Mouse (Mus musculus) left cerebral cortex, adult 8-10 months (tissue): ENCODE measurements around the gene Sik3. TPM values are rescaled to one million over a fixed set of nuclear protein-coding genes. Genes with fewer than 3 reads are reported as not detected.

Source experiments
- DNase-seq, 2 experiments: peaks; one replicate each; pipeline ENCODE4 v3.0.0; 2022; ENCODE audit warnings: low spot score in 2 of 2
- total RNA-seq, 4 experiments: library from RNA; stranded (reverse); gene quantifications; 2 replicates each; pipeline ENCODE4 v1.2.4; 2022

Gene Sik3
- total RNA-seq, 4 experiments from 2014 or later: 128 to 145 (median 136) TPM

- DNase-seq: no peak
Observed at GRCm38 (mm10) chr9:46186387-46186786, 173.8 kb downstream of the Sik3 start.

- DNase-seq: no peak
Observed at GRCm38 (mm10) chr9:46188370-46188769, 175.8 kb downstream of the Sik3 start.

- no peak for DNase-seq
Observed at GRCm38 (mm10) chr9:46188956-46189355, 176.3 kb downstream of the Sik3 start.

GRCm38 (mm10) chr9:46189381-46189780 lies 176.8 kb downstream of the Sik3 start:
- no peak for DNase-seq

GRCm38 (mm10) chr9:46191234-46191633 lies 178.6 kb downstream of the Sik3 start:
- DNase-seq: no peak

DNA sequence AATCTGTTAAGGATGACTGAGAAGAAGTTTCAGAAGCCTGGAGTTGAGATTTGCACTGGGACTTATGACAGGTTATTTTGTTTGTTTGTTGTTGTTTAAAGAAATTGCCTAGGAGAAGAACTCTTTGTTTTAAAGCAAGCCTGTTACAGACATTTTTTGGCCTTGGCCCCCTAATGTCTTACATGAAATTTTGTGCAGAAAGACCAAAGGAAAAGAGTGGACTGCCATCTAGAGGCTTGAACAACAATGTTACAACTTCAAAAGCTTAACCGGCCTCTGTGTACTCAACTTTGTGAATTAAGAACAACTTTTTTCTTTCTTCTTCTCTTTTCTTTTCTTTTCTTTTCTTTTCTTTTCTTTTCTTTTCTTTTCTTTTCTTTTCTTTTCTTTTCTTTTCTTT lies 179.0 kb downstream of the Sik3 start:
- no peak for DNase-seq

DNA sequence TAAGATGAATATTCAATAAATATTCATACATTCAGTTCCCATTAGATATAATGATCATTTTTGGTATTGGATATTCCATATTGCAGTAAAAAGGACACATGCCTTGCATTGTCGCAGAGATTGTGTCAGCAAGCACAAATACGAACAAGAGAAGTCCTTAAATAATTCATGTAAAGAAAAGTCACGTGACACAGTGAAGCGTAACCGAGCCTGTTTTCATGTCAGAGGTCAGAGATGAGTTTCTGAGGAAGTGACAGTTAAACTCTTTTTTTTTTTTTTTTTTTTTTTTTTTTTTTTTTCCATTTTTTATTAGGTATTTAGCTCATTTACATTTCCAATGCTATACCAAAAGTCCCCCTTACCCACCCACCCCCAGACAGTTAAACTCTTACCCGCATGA lies 180.0 kb downstream of the Sik3 start:
- no peak for DNase-seq

DNA sequence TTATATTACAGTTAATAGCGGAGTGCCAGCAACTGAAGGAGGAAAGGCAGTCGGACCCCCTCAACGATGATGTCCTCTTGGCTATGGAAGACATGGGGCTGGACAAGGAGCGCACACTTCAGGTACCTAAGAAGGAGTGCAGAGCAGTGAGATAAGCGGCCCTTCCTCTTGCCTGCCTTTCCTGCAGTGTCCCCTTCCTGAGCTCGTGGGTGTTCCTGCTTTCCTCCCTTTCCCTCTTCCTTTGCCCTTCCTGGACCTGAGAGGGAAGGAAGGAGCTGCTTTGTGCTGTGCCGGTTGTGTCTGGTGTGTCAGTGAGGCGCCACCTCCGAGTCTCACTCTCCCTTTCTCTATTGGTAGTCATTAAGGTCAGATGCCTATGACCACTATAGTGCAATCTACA lies 182.2 kb downstream of the Sik3 start:
- DNase-seq: no peak

- no peak for DNase-seq
Observed at GRCm38 (mm10) chr9:46196699-46197169, 184.1 kb downstream of the Sik3 start.

DNA sequence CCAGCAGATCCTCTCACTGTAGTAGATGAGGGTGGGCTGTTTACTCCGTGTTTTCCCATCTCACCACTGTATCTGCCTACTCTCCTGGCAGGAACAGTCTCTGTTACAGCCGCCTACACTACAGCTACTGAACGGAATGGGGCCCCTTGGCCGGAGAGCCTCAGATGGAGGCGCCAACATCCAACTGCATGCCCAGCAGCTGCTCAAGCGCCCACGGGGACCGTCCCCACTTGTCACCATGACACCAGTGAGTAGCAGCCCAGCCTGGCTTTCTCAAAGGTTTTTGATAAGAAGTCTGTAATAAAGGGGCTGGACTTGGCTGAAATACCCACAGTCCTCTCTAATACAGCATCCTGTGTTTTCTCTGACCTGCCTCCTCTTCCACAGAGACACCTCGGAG lies 185.8 kb downstream of the Sik3 start:
- DNase-seq: peak in 1 of 2 experiments; percentile 47

DNA sequence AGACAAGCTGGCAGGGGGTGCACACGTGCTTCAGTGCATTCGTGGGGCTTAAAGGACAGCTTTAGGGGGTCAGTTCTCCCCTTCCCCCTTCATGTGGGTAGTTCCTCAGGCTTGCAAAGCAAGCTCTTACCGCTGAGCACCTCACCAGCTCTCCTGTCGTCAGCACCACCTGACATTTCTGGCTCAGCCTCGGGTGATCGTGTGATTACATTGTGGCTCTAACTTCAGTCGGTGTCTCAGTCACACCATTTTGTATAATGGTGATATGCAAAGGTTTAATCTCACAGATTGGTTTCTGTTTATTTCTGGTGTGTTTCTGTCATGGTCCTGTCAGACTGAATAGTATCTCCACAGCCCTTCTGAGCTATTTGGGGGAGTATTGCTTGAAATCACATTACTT lies 186.3 kb downstream of the Sik3 start:
- no peak for DNase-seq

- DNase-seq: no peak
Observed at GRCm38 (mm10) chr9:46199609-46200008, 187.0 kb downstream of the Sik3 start.

DNA sequence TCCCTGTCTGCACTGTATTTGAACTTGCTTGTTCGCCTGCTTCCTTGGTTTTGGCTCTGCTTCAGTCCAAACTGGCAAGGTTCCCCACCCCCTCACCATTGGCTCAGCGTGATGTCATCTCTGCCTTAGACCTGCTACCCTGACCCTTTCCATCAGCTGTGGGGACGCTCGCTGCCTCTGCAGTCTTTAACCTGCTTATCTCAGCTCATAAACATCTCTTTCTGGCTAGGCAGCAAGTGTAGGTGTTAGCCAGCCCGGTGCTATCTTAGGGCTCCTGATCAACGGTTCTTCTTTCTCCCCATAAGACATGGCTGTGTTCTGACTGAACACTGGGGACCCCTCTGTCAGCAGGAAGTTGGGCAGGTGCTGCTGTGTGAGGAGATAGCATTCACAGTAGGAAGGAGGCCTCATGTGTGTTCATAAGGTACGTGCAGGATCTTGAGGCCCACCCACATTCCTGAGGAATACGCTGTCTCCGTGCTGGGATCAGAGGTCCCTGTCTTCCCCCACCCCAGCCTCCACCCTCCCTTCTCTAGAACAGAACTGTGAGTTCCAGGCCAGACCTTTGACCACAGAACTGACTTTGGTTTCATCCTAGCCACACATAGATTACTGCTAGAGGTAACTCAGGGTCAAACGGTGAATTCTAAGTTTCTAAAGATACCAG lies 194.3 kb downstream of the Sik3 start:
- no peak for DNase-seq

GRCm38 (mm10) chr9:46207501-46207869 lies 194.9 kb downstream of the Sik3 start:
- DNase-seq: no peak

DNA sequence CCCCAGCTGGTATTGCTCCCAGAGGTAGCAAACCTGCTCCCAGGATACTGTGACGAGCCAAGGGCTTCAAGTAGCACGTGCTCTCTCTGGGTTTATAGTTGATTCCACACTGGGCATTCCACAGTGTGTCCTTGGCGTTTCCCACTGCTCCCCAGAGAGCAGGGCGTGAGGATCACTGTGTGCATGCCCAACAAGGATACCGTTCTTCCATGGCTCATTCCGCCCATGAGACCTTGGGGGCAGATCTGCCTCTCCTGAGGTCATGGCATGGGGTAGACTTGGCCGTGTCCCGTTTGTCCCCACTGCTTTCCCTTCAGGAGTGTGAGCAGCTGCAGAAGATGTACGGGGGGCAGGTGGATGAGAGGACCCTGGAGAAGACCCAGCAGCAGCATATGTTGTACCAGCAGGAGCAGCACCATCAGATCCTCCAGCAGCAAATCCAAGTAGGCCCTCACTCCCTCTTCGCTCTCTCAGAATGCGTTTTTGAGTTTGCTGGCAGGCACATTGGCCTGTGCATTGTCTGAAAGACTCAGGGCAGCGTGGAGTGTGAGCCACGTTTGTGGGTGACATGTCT lies 195.9 kb downstream of the Sik3 start:
- DNase-seq: no peak

- no peak for DNase-seq
Observed at GRCm38 (mm10) chr9:46210473-46210872, 197.9 kb downstream of the Sik3 start.

DNA sequence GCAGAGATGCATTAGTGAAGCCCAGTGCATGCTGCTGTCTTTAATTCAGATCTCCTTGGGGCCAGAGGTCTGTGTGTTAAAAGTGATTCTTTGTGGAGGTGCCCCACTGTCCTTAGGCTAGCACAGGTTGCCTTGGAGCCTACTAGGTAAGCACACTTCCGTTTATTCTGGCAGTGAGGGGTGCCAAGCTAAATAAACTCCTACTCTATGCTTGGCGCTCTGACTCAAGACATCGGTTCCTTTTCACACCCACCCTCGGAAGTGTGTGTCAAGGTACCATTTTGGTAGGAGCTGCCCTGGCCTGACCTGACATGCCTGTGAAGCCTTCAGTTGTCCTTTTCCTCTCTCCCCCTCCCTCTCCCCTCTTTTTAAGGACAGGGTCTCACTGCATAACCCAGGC lies 201.7 kb downstream of the Sik3 start:
- no peak for DNase-seq

DNA sequence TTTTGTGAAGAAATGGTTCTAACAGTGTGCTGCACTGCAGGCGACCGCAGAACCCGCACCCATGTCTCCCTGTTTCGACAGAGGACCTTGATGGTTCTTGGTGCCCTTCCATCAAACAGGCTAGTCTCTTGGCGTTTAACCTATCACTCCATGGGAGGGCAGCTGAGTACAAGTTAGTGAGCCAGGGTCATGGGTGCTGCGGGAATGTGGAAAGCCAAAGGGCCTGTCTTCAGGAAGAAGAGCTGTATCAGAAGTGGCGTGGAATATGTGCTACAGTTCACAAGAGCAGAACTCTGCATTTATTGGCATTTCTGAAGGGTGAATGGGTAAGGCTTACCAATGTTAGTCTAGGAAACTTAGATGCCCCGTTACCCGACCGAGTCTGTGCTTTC lies 202.3 kb downstream of the Sik3 start:
- no peak for DNase-seq

- no peak for DNase-seq
Observed at GRCm38 (mm10) chr9:46215338-46216322, 203.0 kb downstream of the Sik3 start.

GRCm38 (mm10) chr9:46216744-46217470 lies 204.3 kb downstream of the Sik3 start:
- no peak for DNase-seq

DNA sequence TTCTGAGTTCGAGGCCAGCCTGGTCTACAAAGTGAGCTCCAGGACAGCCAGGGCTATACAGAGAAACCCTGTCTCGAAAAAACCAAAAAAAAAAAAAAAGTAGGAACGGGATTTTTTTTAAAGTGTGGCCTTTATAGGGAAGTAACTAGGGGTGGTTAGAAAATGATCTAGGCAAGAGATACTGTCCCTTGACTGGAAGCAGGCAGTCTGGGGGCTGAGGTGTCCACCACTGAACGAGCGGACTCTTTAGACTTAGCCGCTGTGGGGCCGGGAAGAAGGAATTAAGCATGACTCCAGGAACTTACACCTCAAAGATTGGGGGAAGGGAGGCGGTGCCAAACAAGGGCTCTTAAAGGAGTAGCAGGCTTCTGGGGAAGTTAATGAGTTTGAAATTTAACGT lies 205.6 kb downstream of the Sik3 start:
- DNase-seq: no peak

- DNase-seq: no peak
Observed at GRCm38 (mm10) chr9:46223090-46223489, 210.5 kb downstream of the Sik3 start.
